Mouse (Mus musculus): ENCODE measurements around the gene Npcd.

DNA sequence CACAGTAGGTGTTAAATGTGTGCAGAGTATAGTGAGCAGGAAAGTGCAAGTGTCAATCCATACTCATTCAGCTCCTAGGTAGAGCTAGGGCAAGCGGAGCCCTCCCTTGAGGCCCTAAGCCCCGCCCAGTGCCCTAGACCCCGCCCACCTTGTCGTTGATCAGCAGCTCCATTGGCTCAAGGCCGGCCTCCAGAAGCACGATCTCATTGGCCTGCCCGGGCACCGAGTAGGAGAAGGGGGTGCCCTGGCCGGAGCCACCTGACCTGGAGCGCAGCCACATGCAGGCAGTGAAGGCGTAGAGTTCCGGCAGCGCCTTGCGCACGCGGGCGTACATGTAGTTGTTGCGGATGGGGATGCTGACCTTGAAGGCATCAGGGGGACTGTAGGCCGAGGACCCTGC is 41.6 kb downstream of the Npcd start:
- TF ChIP-seq CTCF (IDR thresholded peaks at IDR 0.05; ENCODE audit: extremely low read depth, insufficient read depth, insufficient read length, insufficient replicate concordance) (no peak), POLR2A (IDR thresholded peaks at IDR 0.05; ENCODE audit: low read depth, low read length) (no peak)

Measured in spleen, adult 2 months (tissue).